Mouse (Mus musculus) lung, adult 2 months (tissue): ENCODE measurements at regions not wholly inside any gene's neighbourhood (a gene's known extent, or its start where the extent isn't known, plus 50 kb on each side); places are given as distances from the start of the nearest gene placed in this dataset.

Experiments
- CTCF ChIP-seq: fragments of 200-500 bp; IDR thresholded peaks from 2 replicates; pipeline ENCODE4 v1.5.1; 2011; ENCODE audit warnings: mild to moderate bottlenecking, low read length, control low read depth; ENCODE audit not compliant: insufficient read depth
- POLR2A ChIP-seq: fragments of 200-500 bp; IDR thresholded peaks from 2 replicates; pipeline ENCODE4 v1.6.1; 2011; ENCODE audit warnings: low read depth, mild to moderate bottlenecking, control low read depth, low read length, borderline replicate concordance; ENCODE audit errors: extremely low read depth

DNA sequence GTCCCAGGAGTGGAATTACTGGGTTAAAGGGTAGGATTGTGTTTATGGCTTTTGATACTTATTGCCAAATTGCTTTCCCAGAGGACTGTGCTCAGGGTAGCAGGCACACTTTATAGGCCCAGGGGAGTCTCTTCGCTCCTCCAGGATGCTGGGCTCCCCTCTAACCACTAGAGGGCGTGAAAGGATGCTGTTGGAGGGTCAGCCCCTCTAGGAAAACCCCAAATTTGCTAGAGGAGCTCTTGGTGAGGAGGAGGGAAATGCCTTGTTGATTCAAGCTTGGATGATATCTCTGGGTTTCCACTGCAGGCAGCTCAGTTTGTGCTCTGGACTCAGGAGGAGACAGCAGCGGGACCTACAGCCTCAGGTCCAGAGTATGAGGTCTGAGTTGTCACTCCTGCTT lies 58.8 kb downstream of the Nog start:
- TF ChIP-seq POLR2A, result no peak
- TF ChIP-seq CTCF, result 0 out of 2 replicates have a peak, but pooled peaks have one; percentile 13
